8 mouse cellular contexts compared by ENCODE assay signal in the genomic region with DNA sequence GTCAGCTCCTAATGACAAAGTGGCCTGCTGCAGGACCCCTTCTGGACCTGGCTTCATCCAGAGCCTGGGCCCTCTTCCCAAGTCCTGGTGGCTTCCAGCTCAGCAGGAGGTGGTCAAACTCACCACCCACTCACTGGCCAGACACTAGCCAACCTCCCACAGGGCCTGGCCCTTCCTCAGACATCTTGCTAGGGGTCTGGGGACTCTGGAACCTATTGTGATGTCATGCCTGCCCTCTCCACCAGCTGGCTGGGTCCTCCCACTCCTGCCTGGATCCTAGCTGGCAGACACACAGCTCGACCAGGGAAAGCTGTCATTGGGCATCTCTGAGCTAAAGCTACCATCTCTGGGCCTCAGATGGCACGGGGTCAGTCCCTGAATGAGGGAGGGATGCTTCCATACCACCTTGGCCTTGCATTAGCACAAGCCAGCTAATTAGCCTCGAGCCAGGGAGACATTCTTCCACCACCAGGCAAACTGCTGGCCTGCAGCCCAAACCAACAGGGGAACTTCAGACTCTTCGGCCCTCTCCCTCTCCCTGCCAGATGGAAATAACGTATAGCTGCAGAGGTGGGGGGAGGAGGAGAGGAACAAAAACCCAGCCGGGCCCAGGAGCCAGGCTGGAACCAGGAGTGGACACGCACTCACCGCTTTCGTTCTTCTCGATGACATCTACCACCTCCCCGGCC.
A peak's percentile ranks its signal among the peaks of the same experiment; 100 is the strongest.
DNase-seq lines count a peak whose midpoint lies in the region; ATAC-seq and TF ChIP-seq lines count a peak whose summit lies in the region.

No protein-coding gene starts in this region.

- no peak for TF ChIP-seq CTCF in kidney, adult 2 months (conservative IDR thresholded peaks at IDR 0.05; ENCODE audit: insufficient read depth, insufficient read length, low read depth, low read length)

- H3K9ac ChIP-seq in forebrain, embryonic 16.5 days (replicated peaks; ENCODE audit: low read depth, low read length): no peak overlapping the region; the same call in 1 of the 2 replicates
- peak overlapping the region; percentile 64 for H3K9ac ChIP-seq in midbrain, embryonic 13.5 days (replicated peaks)

- 0 out of 2 replicates have a peak, but pooled peaks have one; percentile 6 for ATAC-seq in forebrain, embryonic 16.5 days
- ATAC-seq in midbrain, embryonic 13.5 days: peak; percentile 28; the same call in 1 of the 2 replicates

- DNase-seq in kidney, adult 18-20 months: peak; percentile 48
- no peak for DNase-seq in kidney, adult 8-10 months
- DNase-seq in adipocyte (ENCODE audit: low spot score): peak; percentile 73
- DNase-seq in kidney, adult 2 months: no peak
- no peak for DNase-seq in ovary, adult 18-20 months (ENCODE audit: low spot score)
- no peak for DNase-seq in spleen, postnatal 36 days (ENCODE audit: low spot score in 2 of 2)

- no peaks in the 10 kb centered on the region for H3K27me3 ChIP-seq in forebrain, embryonic 16.5 days (replicated peaks; ENCODE audit: control insufficient read depth, insufficient read depth, low read length)
- no peaks in the 10 kb centered on the region for H3K27me3 ChIP-seq in kidney, adult 2 months (replicated peaks; ENCODE audit: control insufficient read depth, insufficient read depth, low read length)
- H3K27me3 ChIP-seq in midbrain, embryonic 13.5 days: peaks cover 8% of the 10 kb centered on the region; the same call in 1 of the 2 replicates

- peak overlapping the region; percentile 39 for H3K4me3 ChIP-seq in forebrain, embryonic 16.5 days (replicated peaks; ENCODE audit: low read length)
- H3K4me3 ChIP-seq in kidney, adult 2 months (ENCODE audit: insufficient read depth, low read depth, low read length): peak overlapping the region; percentile 42
- H3K4me3 ChIP-seq in midbrain, embryonic 13.5 days (replicated peaks): peak overlapping the region; percentile 35

- H3K4me2 ChIP-seq in forebrain, embryonic 16.5 days (ENCODE audit: low read length): peak overlapping the region; percentile 62
- peak overlapping the region; percentile 60 for H3K4me2 ChIP-seq in midbrain, embryonic 13.5 days (replicated peaks)

- H3K9me3 ChIP-seq in forebrain, embryonic 16.5 days (ENCODE audit: control insufficient read depth, low read length): no peaks in the 10 kb centered on the region
- no peaks in the 10 kb centered on the region for H3K9me3 ChIP-seq in midbrain, embryonic 13.5 days

- 5% methylated on average over 11 of the region's 11 CpGs for WGBS in forebrain, embryonic 16.5 days
- 30% methylated on average over 11 of the region's 11 CpGs for WGBS in kidney, adult 2 months
- 11% methylated on average over 11 of the region's 11 CpGs for WGBS in midbrain, embryonic 13.5 days

- H3K36me3 ChIP-seq in forebrain, embryonic 16.5 days (ENCODE audit: control insufficient read depth, insufficient read depth): no peaks in the 10 kb centered on the region
- no peaks in the 10 kb centered on the region for H3K36me3 ChIP-seq in kidney, adult 2 months (ENCODE audit: control insufficient read depth, insufficient read depth, low read length)
- H3K36me3 ChIP-seq in midbrain, embryonic 13.5 days: no peaks in the 10 kb centered on the region

- no peak overlapping the region for H3K27ac ChIP-seq in forebrain, embryonic 16.5 days (ENCODE audit: low read length)
- H3K27ac ChIP-seq in kidney, adult 2 months (ENCODE audit: insufficient read depth, low read depth, low read length): peak overlapping the region; percentile 4; the same call in 1 of the 2 replicates
- H3K27ac ChIP-seq in midbrain, embryonic 13.5 days: peak overlapping the region; percentile 37; the same call in 1 of the 2 replicates

- no peak for TF ChIP-seq POLR2A in kidney, adult 2 months (IDR thresholded peaks at IDR 0.05; ENCODE audit: low read depth, low read length)

- peaks cover 40% of the 10 kb centered on the region for H3K4me1 ChIP-seq in forebrain, embryonic 16.5 days (replicated peaks; ENCODE audit: control insufficient read depth, insufficient read depth, low read length)
- no peaks in the 10 kb centered on the region for H3K4me1 ChIP-seq in kidney, adult 2 months (ENCODE audit: control insufficient read depth, insufficient read depth, low read length)
- peaks cover 44% of the 10 kb centered on the region for H3K4me1 ChIP-seq in midbrain, embryonic 13.5 days (replicated peaks)

Comparison
In these comparisons a context has a peak if more than half of its experiments do, and no peak if none do; other contexts are left out.
1. DNase-seq: peak in kidney, adult 18-20 months (single experiment) and adipocyte (single experiment); none in kidney, adult 8-10 months (0 of 2), kidney, adult 2 months (single experiment), ovary, adult 18-20 months (single experiment) and spleen, postnatal 36 days (0 of 2).
2. Peak in every context shown above with its lines, with median percentiles within 50 percentile points of each other: H3K4me3 ChIP-seq.